Mouse (Mus musculus) thymus, adult 2 months (tissue): ENCODE results near the gene Pgap3.

Experiments used
- CTCF ChIP-seq: fragments of 200-500 bp; IDR thresholded peaks from 2 replicates; pipeline ENCODE4 v1.5.1; 2012; ENCODE audit warnings: mild to moderate bottlenecking, control low read depth, low read length, moderate library complexity, borderline replicate concordance; ENCODE audit not compliant: control insufficient read depth, poor library complexity, insufficient read depth; ENCODE audit errors: extremely low read depth
- POLR2A ChIP-seq: fragments of 200-500 bp; IDR thresholded peaks from 2 replicates; pipeline ENCODE4 v1.6.1; 2012; ENCODE audit warnings: mild to moderate bottlenecking, low read length, control low read depth, moderate library complexity; ENCODE audit not compliant: control insufficient read depth, poor library complexity, insufficient read depth; ENCODE audit errors: extremely low read depth

DNA sequence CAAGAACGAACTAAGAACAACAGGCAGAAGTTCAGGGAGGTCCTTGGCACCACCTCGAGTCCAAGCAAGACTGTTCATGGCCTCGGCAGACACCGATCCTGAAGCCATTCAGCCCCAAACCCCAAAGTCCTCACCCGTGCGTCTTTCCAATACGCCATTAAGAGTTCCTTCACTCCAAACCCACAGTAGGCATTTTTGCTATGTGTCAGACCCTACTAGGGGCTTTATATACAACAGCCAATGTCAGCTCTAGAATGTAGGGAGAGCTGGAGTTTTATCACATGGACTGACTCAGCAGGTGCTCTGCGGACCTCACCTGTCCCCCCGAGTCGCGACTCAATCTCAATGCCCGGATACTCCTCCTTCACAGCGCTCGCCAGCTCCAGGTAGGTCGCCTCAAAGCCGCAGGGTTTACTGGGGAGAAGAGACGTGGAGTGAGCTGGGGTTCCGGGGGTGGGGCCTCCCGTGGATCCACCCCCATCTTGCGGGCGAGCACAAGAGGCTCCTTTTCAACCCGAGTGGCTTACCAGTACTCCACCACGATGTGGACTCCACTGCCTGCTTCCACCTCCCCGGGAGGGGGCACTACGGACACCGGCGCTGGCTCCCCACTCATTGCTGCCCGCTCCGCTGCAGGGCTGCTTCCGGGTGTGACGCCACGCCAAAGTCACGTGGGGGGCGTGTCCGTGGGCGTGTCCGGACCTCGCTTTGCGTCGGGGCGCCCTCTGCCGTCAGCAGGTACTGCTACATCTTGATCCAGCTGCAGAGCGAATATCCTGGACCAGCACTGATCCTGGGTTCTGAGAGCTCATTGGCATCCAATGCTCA, 38.3 kb upstream of the Pgap3 start, which contains the start of gene Mien1:
- peak; percentile 94 for TF ChIP-seq CTCF
- peak; percentile 41; the same call in 1 of the 2 replicates for TF ChIP-seq POLR2A
